Mouse (Mus musculus) embryonic fibroblast, embryonic 13.5 days (primary cell): ENCODE results near the gene Ripk1.

ENCODE experiments used
- CTCF ChIP-seq: IDR thresholded peaks from 2 replicates; pipeline ENCODE4 v1.5.1; 2011; ENCODE audit warnings: mild to moderate bottlenecking, control low read depth, low read length, moderate library complexity, borderline replicate concordance; ENCODE audit not compliant: insufficient read depth
- POLR2A ChIP-seq: IDR thresholded peaks from 2 replicates; pipeline ENCODE4 v1.6.1; 2011; ENCODE audit warnings: low read depth, mild to moderate bottlenecking, control low read depth, low read length, moderate library complexity

DNA sequence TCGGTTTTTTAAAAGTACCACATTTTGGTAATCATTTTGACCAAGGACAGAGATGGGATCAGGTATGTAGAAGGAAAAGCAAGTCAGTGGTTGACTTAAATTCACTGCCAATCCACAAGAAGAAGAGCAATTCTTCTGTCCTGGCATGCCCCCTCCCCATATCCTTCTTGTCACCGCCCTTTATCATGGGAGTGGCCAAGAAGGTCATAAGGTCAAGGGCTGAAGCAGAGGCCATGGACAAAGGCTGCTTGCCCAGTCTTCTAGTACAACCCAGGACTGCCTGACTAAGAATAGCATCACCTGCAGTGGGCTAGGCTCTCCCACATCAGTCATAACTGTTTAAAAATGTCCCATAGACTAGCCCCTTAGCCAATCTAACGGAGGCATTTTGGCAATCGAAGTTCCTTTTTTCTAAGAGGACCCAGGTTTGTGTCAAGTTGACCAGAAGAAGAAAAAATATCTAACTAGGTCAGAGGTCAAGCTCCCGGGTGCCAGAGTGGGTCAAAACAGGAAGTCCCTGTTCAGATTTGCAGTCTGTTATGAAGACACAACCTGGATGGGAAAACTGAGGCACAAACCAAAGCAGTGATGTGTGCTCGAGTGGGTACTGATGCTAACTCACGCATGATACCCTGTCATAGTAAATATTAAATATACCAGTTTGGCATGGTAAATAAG, 41.7 kb downstream of the Ripk1 start:
- no peak for TF ChIP-seq CTCF
- TF ChIP-seq POLR2A: no peak
